Mouse (Mus musculus) embryonic fibroblast, embryonic 13.5 days (primary cell): ENCODE results near the gene Soat2.
A peak's percentile ranks its signal among the peaks of the same experiment; 100 is the strongest.

Experiments used
- CTCF ChIP-seq: IDR thresholded peaks from 2 replicates; pipeline ENCODE4 v1.5.1; 2011; ENCODE audit warnings: mild to moderate bottlenecking, control low read depth, low read length, moderate library complexity, borderline replicate concordance; ENCODE audit not compliant: insufficient read depth
- POLR2A ChIP-seq: IDR thresholded peaks from 2 replicates; pipeline ENCODE4 v1.6.1; 2011; ENCODE audit warnings: low read depth, mild to moderate bottlenecking, control low read depth, low read length, moderate library complexity

GRCm38 (mm10) chr15:102117461-102118443, 32.6 kb upstream of the Soat2 start:
- TF ChIP-seq POLR2A (no peak), CTCF (peak; percentile 68; the same call in 1 of the 2 replicates)
